Mouse (Mus musculus): ENCODE data around the gene Vmp1. TPM values are rescaled to one million over a fixed set of nuclear protein-coding genes. Genes with fewer than 3 reads are reported as not detected.

The Vmp1 gene
- polyA plus RNA-seq, 1 experiment from 2014 or later, result 387 TPM

DNA sequence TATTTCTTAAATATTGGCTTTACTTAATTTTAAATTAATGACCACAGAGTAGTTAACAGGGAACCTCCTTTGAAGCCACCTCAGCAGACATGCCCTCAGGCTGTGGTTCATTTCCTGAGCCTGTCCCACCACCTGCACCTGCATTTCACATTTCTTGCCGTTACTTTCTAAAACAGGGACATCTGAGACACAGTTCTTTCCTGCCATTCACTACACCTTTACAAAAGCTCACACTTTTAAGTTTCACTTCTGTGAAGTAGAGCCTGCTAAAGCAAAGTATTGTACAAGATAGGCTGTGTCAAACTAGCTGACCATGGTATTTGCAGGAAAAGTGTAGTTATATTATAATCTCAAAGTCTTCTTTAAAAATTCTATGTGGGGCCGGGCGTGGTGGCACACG is 144.8 kb downstream of the Vmp1 start:
- Histone ChIP-seq H3K9ac (ENCODE audit: low read depth, low read length) (no peak overlapping the region), H3K9me3 (ENCODE audit: control insufficient read depth) (no peaks in the 10 kb centered on the region), H3K4me2 (replicated peaks; ENCODE audit: low read depth) (no peak overlapping the region), H3K27ac (ENCODE audit: low read depth, low read length) (no peak overlapping the region), H3K36me3 (ENCODE audit: control insufficient read depth, insufficient read depth) (0 out of 2 replicates have a peak, but pooled peaks cover 3% of the 10 kb centered on the region), H3K27me3 (replicated peaks; ENCODE audit: control insufficient read depth, insufficient read depth, low read length) (no peaks in the 10 kb centered on the region), H3K4me3 (ENCODE audit: low read depth, low read length) (no peak overlapping the region), H3K4me1 (replicated peaks; ENCODE audit: control insufficient read depth, insufficient read depth, low read length) (no peaks in the 10 kb centered on the region)
- ATAC-seq, result no peak
- no peak for TF ChIP-seq CTCF (IDR thresholded peaks at IDR 0.05; ENCODE audit: low read depth)
- WGBS, result 97% methylated on average over 4 of the region's 4 CpGs

DNA sequence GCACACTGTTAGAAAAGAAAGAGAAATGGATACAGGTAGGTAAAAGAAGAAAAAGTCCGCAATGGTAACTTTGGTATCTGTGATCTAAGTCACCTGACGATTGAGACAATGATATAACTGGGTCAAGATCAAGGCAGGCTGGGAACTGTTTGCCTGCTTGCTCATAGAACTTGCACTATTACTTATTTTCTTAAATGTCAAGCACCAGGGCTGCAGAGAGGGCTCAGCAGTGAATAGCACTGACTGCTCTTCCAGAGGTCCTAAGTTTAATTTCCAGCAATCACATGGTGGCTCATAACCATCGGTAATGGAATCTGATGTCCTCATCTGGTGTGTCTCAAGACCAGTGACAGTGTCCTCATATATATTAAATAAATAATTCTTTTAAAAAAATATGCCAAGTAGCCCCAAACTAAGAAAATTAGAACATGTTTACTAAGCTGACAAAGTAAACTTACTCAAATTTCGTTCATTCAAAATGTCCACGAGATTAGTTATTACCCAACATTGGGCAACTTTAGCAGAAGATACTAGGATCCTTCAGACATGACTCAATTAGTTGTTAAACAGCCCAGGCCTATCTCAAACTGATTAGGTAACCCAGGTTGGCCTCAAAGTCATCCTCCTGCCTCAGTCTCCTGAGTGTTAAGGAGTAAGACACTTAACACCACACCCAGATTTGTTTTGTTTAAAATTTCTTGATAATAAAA is 149.3 kb downstream of the Vmp1 start:
- H3K27me3 ChIP-seq (replicated peaks; ENCODE audit: control insufficient read depth, insufficient read depth, low read length), result no peaks in the 10 kb centered on the region
- WGBS, result 79% methylated on average over 5 of the region's 5 CpGs
- no peak for TF ChIP-seq CTCF (IDR thresholded peaks at IDR 0.05; ENCODE audit: low read depth)
- H3K27ac ChIP-seq (ENCODE audit: low read depth, low read length), result no peak overlapping the region
- peaks cover 29% of the 10 kb centered on the region for H3K36me3 ChIP-seq (ENCODE audit: control insufficient read depth, insufficient read depth)
- no peak overlapping the region for H3K9ac ChIP-seq (ENCODE audit: low read depth, low read length)
- no peak overlapping the region for H3K4me3 ChIP-seq (ENCODE audit: low read depth, low read length)
- no peaks in the 10 kb centered on the region for H3K9me3 ChIP-seq (ENCODE audit: control insufficient read depth)
- no peak overlapping the region for H3K4me2 ChIP-seq (replicated peaks; ENCODE audit: low read depth)
- H3K4me1 ChIP-seq (replicated peaks; ENCODE audit: control insufficient read depth, insufficient read depth, low read length), result no peaks in the 10 kb centered on the region
- no peak for ATAC-seq

MicroRNAs within 50 kb of the gene (microRNA counts, 519-probe panel; counts per million panel counts)
- microRNA mmu-miR-21, result 5,775 counts per million, percentile 93 among the panel's probes with 10 or more counts

Small RNA genes lying within 50 kb of the gene (microRNA-seq; reads per million reads assigned to microRNA genes)
- gene Mir21a, result 45,982 reads per million, percentile 99 among the genes with 10 or more reads in this experiment

Other genes starting within 250 kb of the Vmp1 start
- 48.5 and 50.7 TPM in 2 replicates for gene Rnft1, start 199.2 kb downstream of the Vmp1 start, polyA plus RNA-seq (2015; fragmentation: Nextera tagmentation; extraction: Ambion mirVana)
- gene Rps6kb1, start 139.0 kb downstream of the Vmp1 start, polyA plus RNA-seq (2015; fragmentation: Nextera tagmentation; extraction: Ambion mirVana), result 37.9 and 39.9 TPM in 2 replicates
- 4.7 and 5.9 TPM in 2 replicates for gene Tubd1, start 138.8 kb downstream of the Vmp1 start, polyA plus RNA-seq (2015; fragmentation: Nextera tagmentation; extraction: Ambion mirVana)
- gene Ptrh2, start 149 bp upstream of the Vmp1 start, polyA plus RNA-seq (2015; fragmentation: Nextera tagmentation; extraction: Ambion mirVana), result 14.2 and 14.6 TPM in 2 replicates
- 87.3 and 95.2 TPM in 2 replicates for gene Cltc, start 73.7 kb upstream of the Vmp1 start, polyA plus RNA-seq (2015; fragmentation: Nextera tagmentation; extraction: Ambion mirVana)
- 8.4 and 8.6 TPM in 2 replicates for gene Dhx40, start 123.9 kb upstream of the Vmp1 start, polyA plus RNA-seq (2015; fragmentation: Nextera tagmentation; extraction: Ambion mirVana)